Mouse (Mus musculus) liver, embryonic 12.5 days (tissue): ENCODE results near the gene Zc3h4. TPM values are rescaled to one million over a fixed set of nuclear protein-coding genes. Genes with fewer than 3 reads are reported as not detected.

Experiments
- ATAC-seq: fragments of 200-750 bp; cut with Nextera tagmentation; 2 replicates; pipeline ENCODE4 v1.8.0; 2017; ENCODE audit warnings: moderate number of reproducible peaks, mild to moderate bottlenecking, moderate library complexity
- H3K27ac ChIP-seq: fragments of 300-500 bp; sonication (generic); 2 replicates; pipeline ENCODE4 v1.5.1; 2016; ENCODE audit warnings: mild to moderate bottlenecking
- H3K27me3 ChIP-seq: fragments of 300-500 bp; sonication (generic); replicated peaks from 2 replicates; pipeline ENCODE4 v1.6.1; 2016; ENCODE audit warnings: mild to moderate bottlenecking, moderate library complexity
- H3K36me3 ChIP-seq: fragments of 300-500 bp; sonication (generic); 2 replicates; pipeline ENCODE4 v1.6.1; 2016; ENCODE audit warnings: mild to moderate bottlenecking, moderate library complexity
- H3K4me1 ChIP-seq: fragments of 300-500 bp; sonication (generic); 2 replicates; pipeline ENCODE4 v1.6.1; 2016
- H3K4me2 ChIP-seq: fragments of 300-500 bp; sonication (generic); 2 replicates; pipeline ENCODE4 v1.6.1; 2016; ENCODE audit warnings: mild to moderate bottlenecking, moderate library complexity
- H3K4me3 ChIP-seq: fragments of 300-500 bp; sonication (generic); 2 replicates; pipeline ENCODE4 v1.5.1; 2016; ENCODE audit warnings: mild to moderate bottlenecking, moderate library complexity
- H3K9ac ChIP-seq: fragments of 300-500 bp; sonication (generic); 2 replicates; pipeline ENCODE4 v1.6.1; 2016; ENCODE audit warnings: mild to moderate bottlenecking, moderate library complexity
- H3K9me3 ChIP-seq: fragments of 300-500 bp; sonication (generic); replicated peaks from 2 replicates; pipeline ENCODE4 v1.6.1; 2016; ENCODE audit warnings: mild to moderate bottlenecking, moderate library complexity
- WGBS: fragments of 180-500 bp; shearing (Covaris S2); methylation state at CpG from one replicate; pipeline ENCODE4 v1.1.7; 2016; ENCODE audit not compliant: insufficient replicate concordance; 5-methylcytosine and 5-hydroxymethylcytosine counted together
- polyA plus RNA-seq: library from polyadenylated mRNA; unstranded; fragments of >200 nt; fragmentation: Nextera tagmentation; extraction: Ambion mirVana; gene quantifications from 2 replicates; pipeline ENCODE4 v1.2.1, GENCODE M21; 2016

Gene Zc3h4
- polyA plus RNA-seq, 1 experiment from 2014 or later = 14.5 TPM

DNA sequence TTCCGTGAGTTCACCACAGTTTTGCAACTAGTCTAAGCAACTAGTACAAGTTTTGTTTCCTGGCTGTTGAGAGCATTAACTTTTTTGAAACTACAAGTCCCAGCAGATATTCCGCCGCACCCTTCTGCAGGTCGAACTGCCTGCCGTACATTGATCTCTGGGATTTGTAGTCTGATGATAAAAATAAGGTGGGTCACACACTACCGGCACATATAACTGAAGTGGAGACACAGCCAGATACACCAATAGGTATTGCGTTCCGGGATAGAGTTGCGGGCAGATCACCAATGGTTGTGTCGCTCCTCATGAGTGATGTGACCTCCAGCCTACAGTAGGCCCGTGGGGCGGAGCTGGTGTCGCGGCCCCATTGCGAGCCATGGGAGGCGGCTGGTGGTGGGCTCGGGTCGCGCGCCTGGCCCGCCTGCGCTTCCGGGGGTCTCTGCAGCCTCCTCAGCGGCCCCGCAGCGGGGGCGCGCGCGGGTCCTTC, 51.9 kb downstream of the Zc3h4 start, which contains the start of gene Tmem160:
TSS of gene Tmem160 (plus strand) at position 193 of the 487 bp plus-strand sequence.
- Histone ChIP-seq H3K27me3 (no peaks in the 10 kb centered on the region), H3K4me1 (peaks cover 24% of the 10 kb centered on the region), H3K9me3 (no peaks in the 10 kb centered on the region), H3K36me3 (peaks cover 26% of the 10 kb centered on the region), H3K9ac (peak within 1 kb of the TSS; percentile 82), H3K4me3 (peak within 1 kb of the TSS; percentile 79), H3K27ac (peak within 1 kb of the TSS; percentile 78), H3K4me2 (peak within 1 kb of the TSS; percentile 98)
- WGBS = under 1% methylated on average over 30 of the region's 30 CpGs
- ATAC-seq = peak; percentile 99

GRCm38 (mm10) chr7:16453118-16453711, 52.5 kb downstream of the Zc3h4 start:
- Histone ChIP-seq H3K4me3 (peak overlapping the region; percentile 79), H3K9me3 (0 out of 2 replicates have a peak, but pooled peaks cover under 1% of the 10 kb centered on the region), H3K27me3 (no peaks in the 10 kb centered on the region), H3K4me2 (peak overlapping the region; percentile 98), H3K36me3 (peaks cover 28% of the 10 kb centered on the region), H3K4me1 (peaks cover 24% of the 10 kb centered on the region), H3K9ac (peak overlapping the region; percentile 82), H3K27ac (peak overlapping the region; percentile 78)
- ATAC-seq = peak; percentile 24
- WGBS = 1% methylated on average over 23 of the region's 23 CpGs

- Histone ChIP-seq H3K9ac (no peak overlapping the region), H3K9me3 (peaks cover 4% of the 10 kb centered on the region; the same call in 1 of the 2 replicates), H3K36me3 (peaks cover 32% of the 10 kb centered on the region), H3K4me2 (no peak overlapping the region), H3K4me1 (peaks cover 24% of the 10 kb centered on the region), H3K27me3 (peaks cover 4% of the 10 kb centered on the region), H3K27ac (no peak overlapping the region), H3K4me3 (no peak overlapping the region)
- ATAC-seq = no peak
- WGBS = 84% methylated on average over 14 of the region's 14 CpGs
Observed at GRCm38 (mm10) chr7:16455016-16455415, 54.3 kb downstream of the Zc3h4 start.

DNA sequence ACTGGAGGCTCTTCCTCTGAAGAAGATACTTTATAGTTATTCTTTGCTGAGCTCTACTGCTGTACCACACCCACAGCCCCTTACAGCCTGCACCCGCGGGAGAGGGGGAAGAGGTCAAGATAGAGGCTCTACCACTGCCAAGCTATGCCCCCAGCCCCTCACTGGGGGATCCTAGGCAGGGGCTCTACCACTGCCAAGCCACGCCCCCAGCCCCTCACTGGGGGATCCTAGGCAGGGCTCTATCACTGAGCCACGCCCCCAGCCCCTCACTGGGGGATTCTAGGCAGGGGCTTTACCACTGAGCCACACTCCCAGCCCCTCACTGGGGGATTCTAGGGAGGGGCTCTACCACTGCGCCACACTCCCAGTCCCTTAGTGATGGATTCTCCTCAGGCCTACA, 55.6 kb downstream of the Zc3h4 start:
- H3K4me2 ChIP-seq = no peak overlapping the region
- H3K9me3 ChIP-seq = peaks cover 4% of the 10 kb centered on the region; the same call in 1 of the 2 replicates
- H3K27me3 ChIP-seq = peaks cover 17% of the 10 kb centered on the region
- H3K4me3 ChIP-seq = no peak overlapping the region
- no peak overlapping the region for H3K27ac ChIP-seq
- peaks cover 24% of the 10 kb centered on the region for H3K4me1 ChIP-seq
- WGBS = 81% methylated on average over 5 of the region's 5 CpGs
- ATAC-seq = no peak
- no peak overlapping the region for H3K9ac ChIP-seq
- peaks cover 32% of the 10 kb centered on the region for H3K36me3 ChIP-seq

DNA sequence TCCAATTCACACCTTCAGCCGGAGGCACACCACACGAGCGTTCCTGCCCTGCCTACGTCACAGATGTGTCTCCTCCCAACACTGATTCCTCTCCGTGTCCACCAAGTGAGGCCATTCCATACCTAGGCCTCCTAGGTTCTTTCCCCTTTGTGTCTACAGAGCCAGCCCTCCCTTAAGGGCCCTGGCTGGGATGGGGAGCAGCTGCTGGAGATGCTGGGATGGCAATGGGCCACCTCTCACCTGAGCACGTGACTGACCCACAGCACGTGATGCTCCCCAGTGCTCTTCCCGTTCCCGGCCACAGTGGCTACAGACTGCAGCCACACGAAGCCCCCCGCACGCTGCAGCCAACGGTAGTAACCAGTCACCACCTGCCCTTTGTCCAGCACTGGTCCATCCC, 59.9 kb downstream of the Zc3h4 start:
- Histone ChIP-seq H3K9ac (no peak overlapping the region), H3K4me1 (no peaks in the 10 kb centered on the region), H3K27ac (no peak overlapping the region), H3K4me2 (no peak overlapping the region), H3K36me3 (peaks cover 21% of the 10 kb centered on the region), H3K4me3 (no peak overlapping the region), H3K27me3 (peaks cover 42% of the 10 kb centered on the region), H3K9me3 (peaks cover 4% of the 10 kb centered on the region; the same call in 1 of the 2 replicates)
- WGBS = 43% methylated on average over 13 of the region's 13 CpGs
- ATAC-seq = no peak

DNA sequence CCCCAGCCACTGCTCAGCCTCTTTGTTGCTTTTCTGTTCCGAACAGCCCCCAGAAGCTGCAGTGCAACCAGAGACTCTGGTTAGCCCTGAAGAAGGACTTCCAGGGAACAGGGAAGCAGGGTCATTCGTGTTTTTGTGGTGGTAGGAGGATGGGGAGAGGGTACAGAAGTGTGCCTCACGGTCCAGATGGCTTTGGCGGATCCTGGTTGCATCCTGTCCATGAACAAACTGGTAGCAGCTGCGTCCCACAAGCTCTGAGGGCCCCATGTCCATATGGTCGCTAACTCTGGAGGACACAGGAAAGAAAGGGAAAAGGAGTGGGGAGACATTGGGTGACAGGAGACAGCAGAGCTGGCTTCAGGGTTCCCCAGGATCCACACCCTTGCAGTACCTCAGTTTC, 60.4 kb downstream of the Zc3h4 start:
- peaks cover 15% of the 10 kb centered on the region for H3K36me3 ChIP-seq
- 50% methylated on average over 6 of the region's 6 CpGs for WGBS
- peaks cover 45% of the 10 kb centered on the region for H3K27me3 ChIP-seq
- no peak for ATAC-seq
- H3K9me3 ChIP-seq = peaks cover 4% of the 10 kb centered on the region; the same call in 1 of the 2 replicates
- no peaks in the 10 kb centered on the region for H3K4me1 ChIP-seq
- no peak overlapping the region for H3K27ac ChIP-seq
- H3K4me2 ChIP-seq = no peak overlapping the region
- H3K4me3 ChIP-seq = no peak overlapping the region
- no peak overlapping the region for H3K9ac ChIP-seq

DNA sequence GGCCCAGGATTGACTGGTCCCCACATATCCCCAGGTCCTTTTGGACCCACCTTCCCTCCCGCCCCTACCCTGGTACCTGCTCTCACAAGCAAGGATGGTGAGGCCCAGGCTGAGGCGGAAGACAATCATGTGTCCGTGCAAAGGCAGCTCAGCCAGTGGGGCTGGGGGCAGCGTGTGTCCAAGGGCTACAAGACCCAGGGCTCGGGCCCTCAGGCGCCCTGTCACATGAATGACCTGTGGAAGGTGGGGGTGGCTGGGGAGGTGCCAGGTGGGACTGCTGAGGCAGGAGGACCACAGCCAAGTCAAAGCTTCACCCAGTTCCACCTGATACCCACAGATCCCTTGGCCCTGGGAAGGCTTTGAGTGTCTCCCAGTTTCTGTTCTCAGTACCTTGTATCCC, 61.0 kb downstream of the Zc3h4 start:
- WGBS = 63% methylated on average over 6 of the region's 6 CpGs
- peaks cover 9% of the 10 kb centered on the region; the same call in 1 of the 2 replicates for H3K36me3 ChIP-seq
- H3K4me1 ChIP-seq = no peaks in the 10 kb centered on the region

DNA sequence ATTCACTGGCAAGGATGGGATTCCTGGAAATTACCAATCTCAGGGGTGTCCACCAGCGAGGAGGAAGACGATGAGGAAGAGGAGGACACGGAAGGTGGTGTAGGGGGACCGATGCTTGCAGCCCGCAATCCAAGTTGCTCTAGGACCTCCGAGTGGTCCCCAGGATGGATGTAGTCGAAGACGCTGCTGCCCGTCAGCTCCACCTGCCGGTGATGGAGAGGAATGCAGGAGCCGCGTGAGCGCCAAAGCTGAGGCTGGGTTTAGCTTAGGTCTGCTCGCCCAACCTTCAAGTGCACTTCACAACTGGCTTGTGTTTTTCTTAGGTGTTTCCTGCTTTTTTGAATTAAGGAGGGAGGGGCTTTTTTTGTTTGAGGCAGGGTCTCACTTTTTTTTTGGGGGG, 62.5 kb downstream of the Zc3h4 start:
- whole genome bisulfite sequencing = 2% methylated on average over 14 of the region's 14 CpGs
- H3K27me3 ChIP-seq = peaks cover 52% of the 10 kb centered on the region
- H3K4me2 ChIP-seq = no peak overlapping the region
- H3K27ac ChIP-seq = no peak overlapping the region
- no peaks in the 10 kb centered on the region for H3K4me1 ChIP-seq
- no peak for ATAC-seq
- H3K9me3 ChIP-seq = peaks cover 4% of the 10 kb centered on the region; the same call in 1 of the 2 replicates
- H3K36me3 ChIP-seq = 0 out of 2 replicates have a peak, but pooled peaks cover 4% of the 10 kb centered on the region
- H3K4me3 ChIP-seq = no peak overlapping the region
- no peak overlapping the region for H3K9ac ChIP-seq

More for the DNA sequence above, 61.0 kb downstream of the Zc3h4 start:
- no peak for ATAC-seq
- Histone ChIP-seq H3K9ac (no peak overlapping the region), H3K27me3 (peaks cover 48% of the 10 kb centered on the region), H3K9me3 (peaks cover 4% of the 10 kb centered on the region; the same call in 1 of the 2 replicates), H3K27ac (no peak overlapping the region), H3K4me2 (no peak overlapping the region), H3K4me3 (no peak overlapping the region)

- no peaks in the 10 kb centered on the region for H3K4me1 ChIP-seq
- no peak overlapping the region for H3K9ac ChIP-seq
- no peaks in the 10 kb centered on the region for H3K36me3 ChIP-seq
- no peak overlapping the region for H3K27ac ChIP-seq
- no peaks in the 10 kb centered on the region for H3K9me3 ChIP-seq
- ATAC-seq = peak; percentile 49; the same call in 1 of the 2 replicates
- no peak overlapping the region for H3K4me3 ChIP-seq
- WGBS = 5% methylated on average over 8 of the region's 8 CpGs
- H3K27me3 ChIP-seq = peaks cover 66% of the 10 kb centered on the region
- H3K4me2 ChIP-seq = no peak overlapping the region
Observed at GRCm38 (mm10) chr7:16465160-16465559, 64.5 kb downstream of the Zc3h4 start.

DNA sequence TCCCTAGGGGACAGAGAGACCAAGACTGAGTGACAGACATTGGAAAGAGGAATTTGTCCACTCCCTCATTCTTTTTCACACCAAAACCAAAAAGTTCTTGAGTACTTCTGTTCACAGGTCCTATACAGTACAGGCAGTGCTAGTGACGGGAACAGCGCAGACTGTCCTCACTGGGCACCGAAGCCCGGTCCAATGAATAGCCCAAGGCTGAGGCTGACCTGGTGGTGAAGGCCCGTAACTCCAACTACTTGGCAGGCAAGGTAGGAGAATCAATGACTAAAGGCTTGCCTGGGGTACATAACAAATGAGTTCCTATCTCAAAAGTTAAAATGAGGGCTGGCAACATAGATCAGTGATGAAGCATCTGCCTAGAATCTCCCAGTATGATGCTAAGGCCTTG, 64.9 kb downstream of the Zc3h4 start:
- H3K27me3 ChIP-seq = peaks cover 66% of the 10 kb centered on the region
- H3K9ac ChIP-seq = no peak overlapping the region
- no peak overlapping the region for H3K4me3 ChIP-seq
- no peaks in the 10 kb centered on the region for H3K4me1 ChIP-seq
- no peaks in the 10 kb centered on the region for H3K36me3 ChIP-seq
- H3K9me3 ChIP-seq = no peaks in the 10 kb centered on the region
- no peak overlapping the region for H3K4me2 ChIP-seq
- no peak for ATAC-seq
- no peak overlapping the region for H3K27ac ChIP-seq
- WGBS = 81% methylated on average over 5 of the region's 5 CpGs

GRCm38 (mm10) chr7:16466565-16466964, 65.9 kb downstream of the Zc3h4 start:
- Histone ChIP-seq H3K9me3 (no peaks in the 10 kb centered on the region), H3K4me1 (no peaks in the 10 kb centered on the region), H3K4me2 (no peak overlapping the region), H3K9ac (no peak overlapping the region), H3K27me3 (peaks cover 66% of the 10 kb centered on the region), H3K27ac (no peak overlapping the region), H3K36me3 (no peaks in the 10 kb centered on the region), H3K4me3 (no peak overlapping the region)
- WGBS = 33% methylated on average over 4 of the region's 4 CpGs
- ATAC-seq = no peak

DNA sequence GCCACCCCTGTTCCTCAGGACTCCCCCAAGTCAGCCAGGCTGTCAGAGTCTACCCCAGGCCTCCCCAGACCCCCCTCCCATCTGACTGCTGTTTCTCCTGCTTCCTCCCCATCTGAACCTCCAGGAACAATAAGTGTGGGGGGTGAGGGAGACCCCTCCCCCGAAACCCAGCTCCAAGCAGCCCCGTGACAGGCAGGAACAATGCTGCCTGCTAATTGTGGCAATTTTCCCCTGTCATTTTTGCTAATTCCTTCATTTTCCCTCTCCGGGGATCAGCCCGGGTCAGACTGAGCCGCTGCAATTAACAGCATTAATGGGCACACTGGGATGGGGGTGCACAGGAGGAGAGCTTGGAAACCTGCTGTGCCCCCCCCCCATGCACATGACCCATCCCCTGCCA, 67.4 kb downstream of the Zc3h4 start:
- ATAC-seq = no peak
- Histone ChIP-seq H3K9ac (no peak overlapping the region), H3K4me3 (no peak overlapping the region), H3K4me1 (no peaks in the 10 kb centered on the region), H3K27me3 (peaks cover 71% of the 10 kb centered on the region), H3K27ac (no peak overlapping the region), H3K4me2 (no peak overlapping the region), H3K36me3 (no peaks in the 10 kb centered on the region), H3K9me3 (no peaks in the 10 kb centered on the region)
- WGBS = 37% methylated on average over 5 of the region's 5 CpGs
